Mouse (Mus musculus) neural tube, embryonic 11.5 days (tissue): ENCODE measurements around the gene Noxred1. TPM values are rescaled to one million over a fixed set of nuclear protein-coding genes. Genes with fewer than 3 reads are reported as not detected.
"Not testable (repeated sequence)": the region's sequence is repeated elsewhere in the genome, so short reads cannot be mapped to it uniquely, and the experiment has no call there.

ENCODE experiments used
- ATAC-seq: fragments of 200-750 bp; cut with Nextera tagmentation; 2 replicates; pipeline ENCODE4 v1.8.0; 2017; ENCODE audit warnings: moderate number of reproducible peaks, mild to moderate bottlenecking, moderate TSS enrichment, moderate library complexity; ENCODE audit not compliant: insufficient read depth, low FRiP score, low TSS enrichment
- DNase-seq: peaks from one replicate; pipeline ENCODE4 v3.0.0-alpha.2; 2015; ENCODE audit warnings: low spot score
- H3K27ac ChIP-seq: fragments of 300-500 bp; sonication (generic); 2 replicates; pipeline ENCODE4 v1.5.1; 2014; ENCODE audit warnings: low read depth, mild to moderate bottlenecking, low read length
- H3K27me3 ChIP-seq: fragments of 300-500 bp; sonication (generic); 2 replicates; pipeline ENCODE4 v1.6.1; 2014; ENCODE audit warnings: mild to moderate bottlenecking, low read length, mixed read lengths; ENCODE audit not compliant: control insufficient read depth, insufficient read depth
- H3K36me3 ChIP-seq: fragments of 300-500 bp; sonication (generic); 2 replicates; pipeline ENCODE4 v1.6.1; 2014; ENCODE audit warnings: mild to moderate bottlenecking, low read length, moderate library complexity, mixed read lengths; ENCODE audit not compliant: control insufficient read depth, insufficient read depth
- H3K4me1 ChIP-seq: fragments of 300-500 bp; sonication (generic); 2 replicates; pipeline ENCODE4 v1.6.1; 2014; ENCODE audit warnings: low read length, mixed read lengths; ENCODE audit not compliant: control insufficient read depth, insufficient read depth
- H3K4me2 ChIP-seq: fragments of 300-500 bp; sonication (generic); 2 replicates; pipeline ENCODE4 v1.6.1; 2014; ENCODE audit warnings: low read depth, mild to moderate bottlenecking, moderate library complexity
- H3K4me3 ChIP-seq: fragments of 300-500 bp; sonication (generic); 2 replicates; pipeline ENCODE4 v1.5.1; 2014; ENCODE audit warnings: low read depth, low read length
- H3K9ac ChIP-seq: fragments of 300-500 bp; sonication (generic); 2 replicates; pipeline ENCODE4 v1.6.1; 2014; ENCODE audit warnings: mild to moderate bottlenecking, low read length
- H3K9me3 ChIP-seq: fragments of 300-500 bp; sonication (generic); 2 replicates; pipeline ENCODE4 v1.6.1; 2016; ENCODE audit warnings: low read length; ENCODE audit not compliant: control insufficient read depth
- WGBS: fragments of 180-500 bp; shearing (Covaris S2); extraction: QIAGEN DNeasy Blood & Tissue Kit; methylation state at CpG from one replicate; pipeline ENCODE4 v1.1.7; 2014; 5-methylcytosine and 5-hydroxymethylcytosine counted together
- polyA plus RNA-seq: library from polyadenylated mRNA; unstranded; fragments of >200 nt; fragmentation: Nextera tagmentation; extraction: Ambion mirVana; gene quantifications from 2 replicates; pipeline ENCODE4 v1.2.1, GENCODE M21; 2014

The Noxred1 gene
- polyA plus RNA-seq, 1 experiment from 2014 or later: 0.78 TPM

- H3K4me3 ChIP-seq, H3K9me3 ChIP-seq, ATAC-seq, H3K27ac ChIP-seq, H3K4me1 ChIP-seq, H3K4me2 ChIP-seq, H3K9ac ChIP-seq, H3K27me3 ChIP-seq, DNase-seq: not testable (repeated sequence)
- H3K36me3 ChIP-seq: peaks cover 11% of the 10 kb centered on the region
- 92% methylated on average over 4 of the region's 4 CpGs for WGBS
Observed at GRCm38 (mm10) chr12:87277251-87277650, 38.7 kb upstream of the Noxred1 start.

- Histone ChIP-seq H3K9me3 (no peaks in the 10 kb centered on the region), H3K27ac (no peak overlapping the region), H3K36me3 (peaks cover 21% of the 10 kb centered on the region), H3K9ac (no peak overlapping the region), H3K27me3 (no peaks in the 10 kb centered on the region), H3K4me2 (no peak overlapping the region), H3K4me3 (no peak overlapping the region), H3K4me1 (no peaks in the 10 kb centered on the region)
- no peak for ATAC-seq
- no peak for DNase-seq
- 91% methylated on average over 9 of the region's 9 CpGs for WGBS
Observed at GRCm38 (mm10) chr12:87274853-87275831, 36.6 kb upstream of the Noxred1 start.

- ATAC-seq (no peak), DNase-seq (peak; percentile 23)
- peak overlapping the region; percentile 90 for H3K4me2 ChIP-seq
- WGBS: 40% methylated on average over 4 of the region's 4 CpGs
- peaks cover 9% of the 10 kb centered on the region for H3K4me1 ChIP-seq
- peaks cover 17% of the 10 kb centered on the region for H3K36me3 ChIP-seq
- H3K27me3 ChIP-seq: no peaks in the 10 kb centered on the region
- H3K27ac ChIP-seq: no peak overlapping the region
- H3K9me3 ChIP-seq: no peaks in the 10 kb centered on the region
- no peak overlapping the region for H3K9ac ChIP-seq
- peak overlapping the region; percentile 58 for H3K4me3 ChIP-seq
Observed at GRCm38 (mm10) chr12:87267682-87268081, 29.1 kb upstream of the Noxred1 start.

- Histone ChIP-seq H3K27me3 (no peaks in the 10 kb centered on the region), H3K27ac (peak overlapping the region; percentile 67), H3K9ac (peak overlapping the region; percentile 69), H3K9me3 (no peaks in the 10 kb centered on the region), H3K4me1 (peaks cover 9% of the 10 kb centered on the region), H3K4me2 (peak overlapping the region; percentile 90), H3K36me3 (peaks cover 17% of the 10 kb centered on the region), H3K4me3 (peak overlapping the region; percentile 58)
- no peak for DNase-seq
- under 1% methylated on average over 31 of the region's 31 CpGs for WGBS
- peak; percentile 74 for ATAC-seq
Observed at GRCm38 (mm10) chr12:87266827-87267603, 28.5 kb upstream of the Noxred1 start.

- 0% methylated on average over 31 of the region's 31 CpGs for WGBS
- H3K4me2 ChIP-seq: peak within 1 kb of the TSS; percentile 90
- peaks cover 9% of the 10 kb centered on the region for H3K4me1 ChIP-seq
- H3K9ac ChIP-seq: peak within 1 kb of the TSS; percentile 69
- DNase-seq (peak; percentile 91), ATAC-seq (peak; percentile 96)
- H3K36me3 ChIP-seq: peaks cover 17% of the 10 kb centered on the region
- H3K9me3 ChIP-seq: no peaks in the 10 kb centered on the region
- peak within 1 kb of the TSS; percentile 58 for H3K4me3 ChIP-seq
- no peaks in the 10 kb centered on the region for H3K27me3 ChIP-seq
- peak within 1 kb of the TSS; percentile 71 for H3K27ac ChIP-seq
Observed at GRCm38 (mm10) chr12:87266108-87266826, 27.7 kb upstream of the Noxred1 start, which contains the start of the genes Vipas39 and Ahsa1. Gene Vipas39 (minus strand): TSS chr12:87266256. Gene Ahsa1 (plus strand): TSS chr12:87266479.

GRCm38 (mm10) chr12:87265444-87265843 is 26.9 kb upstream of the Noxred1 start:
- no peaks in the 10 kb centered on the region for H3K27me3 ChIP-seq
- DNase-seq (no peak), ATAC-seq (no peak)
- WGBS: 30% methylated on average over 11 of the region's 11 CpGs
- no peaks in the 10 kb centered on the region for H3K9me3 ChIP-seq
- peak overlapping the region; percentile 71; the same call in 1 of the 2 replicates for H3K27ac ChIP-seq
- H3K36me3 ChIP-seq: peaks cover 12% of the 10 kb centered on the region
- peak overlapping the region; percentile 58 for H3K4me3 ChIP-seq
- H3K4me1 ChIP-seq: peaks cover 9% of the 10 kb centered on the region
- H3K4me2 ChIP-seq: peak overlapping the region; percentile 71
- peak overlapping the region; percentile 69 for H3K9ac ChIP-seq

- Histone ChIP-seq H3K9me3 (no peaks in the 10 kb centered on the region), H3K4me2 (no peak overlapping the region), H3K4me3 (no peak overlapping the region), H3K36me3 (peaks cover 10% of the 10 kb centered on the region), H3K27ac (no peak overlapping the region), H3K4me1 (peaks cover 4% of the 10 kb centered on the region; the same call in 1 of the 2 replicates), H3K9ac (no peak overlapping the region), H3K27me3 (no peaks in the 10 kb centered on the region)
- DNase-seq (no peak), ATAC-seq (no peak)
- 95% methylated on average over 8 of the region's 8 CpGs for WGBS
Observed at GRCm38 (mm10) chr12:87260562-87260961, 22.0 kb upstream of the Noxred1 start.

- H3K4me3 ChIP-seq: no peak overlapping the region
- no peaks in the 10 kb centered on the region for H3K4me1 ChIP-seq
- ATAC-seq (no peak), DNase-seq (no peak)
- no peak overlapping the region for H3K4me2 ChIP-seq
- no peaks in the 10 kb centered on the region for H3K9me3 ChIP-seq
- H3K27me3 ChIP-seq: no peaks in the 10 kb centered on the region
- H3K27ac ChIP-seq: no peak overlapping the region
- WGBS: 98% methylated on average over 5 of the region's 5 CpGs
- peaks cover 20% of the 10 kb centered on the region for H3K36me3 ChIP-seq
- H3K9ac ChIP-seq: no peak overlapping the region
Observed at GRCm38 (mm10) chr12:87256629-87257028, 18.1 kb upstream of the Noxred1 start.
